Mouse (Mus musculus): Measurements from ENCODE around the gene Nav3.
"Not testable (repeated sequence)": the region's sequence is repeated elsewhere in the genome, so short reads cannot be mapped to it uniquely, and the experiment has no call there.

Nav3 gene

DNA sequence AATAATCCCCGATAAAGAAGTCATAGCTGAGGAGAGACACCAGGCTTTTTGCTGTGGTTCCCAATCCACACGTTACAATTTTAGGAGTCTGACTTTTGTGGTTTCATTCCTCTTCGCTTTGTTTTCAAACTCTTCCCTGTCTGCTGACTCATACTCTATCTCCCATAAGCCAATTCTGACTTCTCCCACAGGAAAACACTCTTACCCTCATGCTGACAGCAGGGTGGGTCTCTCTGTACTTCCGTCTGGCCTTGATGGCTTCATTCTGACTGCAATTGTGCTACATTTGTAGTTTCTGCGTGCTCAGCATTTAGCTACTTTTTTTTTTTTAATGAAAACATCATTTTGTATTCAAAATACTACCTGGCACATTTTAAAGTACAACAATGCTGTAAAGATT lies 379.4 kb downstream of the Nav3 start:
- no peak for DNase-seq (ENCODE audit: low read depth, low spot score)

DNA sequence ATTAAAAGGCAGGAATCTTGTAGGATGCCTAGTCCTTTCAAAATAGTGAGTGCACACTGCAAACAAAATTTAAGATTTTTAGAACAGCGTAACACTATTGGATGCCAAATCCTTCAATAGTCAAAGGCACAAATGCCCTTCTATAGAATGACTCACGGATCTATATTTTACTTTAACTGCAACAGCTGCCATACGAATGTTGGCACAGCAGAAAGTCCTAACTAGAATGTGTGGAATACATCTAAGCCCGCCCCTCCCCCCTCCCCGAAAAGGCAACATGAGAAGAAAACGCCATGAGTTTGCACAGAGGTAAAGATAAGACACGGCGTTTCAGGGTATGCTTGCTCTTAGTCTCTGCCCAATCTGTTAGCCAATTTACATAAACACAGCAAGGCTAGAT lies 383.6 kb downstream of the Nav3 start:
- DNase-seq (ENCODE audit: low read depth, low spot score), result no peak

DNA sequence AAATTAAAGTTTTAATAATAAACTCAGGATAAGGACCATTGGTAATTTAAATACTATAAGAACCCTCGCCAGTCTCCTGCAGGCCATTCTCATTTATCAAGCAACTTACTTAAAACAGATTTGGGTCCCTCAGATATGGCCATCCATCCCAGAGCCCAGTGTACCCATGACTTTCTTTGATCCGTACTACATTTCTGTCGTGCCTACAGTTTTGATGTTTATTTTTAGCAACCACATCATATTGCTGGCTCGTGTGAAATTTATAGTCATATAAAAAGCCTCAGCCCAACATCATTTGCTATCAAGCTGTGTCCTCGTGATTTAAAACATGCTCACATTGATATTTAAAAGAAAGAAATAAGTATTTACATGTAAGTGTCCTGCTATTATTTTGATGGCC lies 394.8 kb downstream of the Nav3 start:
- no peak for DNase-seq (ENCODE audit: low read depth, low spot score)

DNA sequence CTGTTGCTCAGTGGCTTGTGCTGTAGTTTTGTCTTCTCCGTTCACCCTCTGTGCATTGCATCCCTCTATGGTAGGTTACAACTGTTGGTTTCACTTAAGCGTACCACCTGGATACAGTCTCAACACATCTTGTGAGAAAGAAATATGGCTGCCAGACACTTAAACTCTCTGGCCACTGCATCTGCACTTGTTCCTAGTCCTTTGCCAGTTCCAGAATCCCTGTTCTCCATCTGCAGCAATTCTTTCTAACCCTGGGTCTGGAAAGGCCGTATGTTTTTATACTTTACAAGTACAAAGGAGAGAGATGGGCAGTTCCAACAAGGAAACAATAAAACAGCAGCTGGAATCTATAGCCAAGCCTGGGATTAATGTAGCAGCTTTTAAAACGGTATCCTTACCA lies 418.5 kb downstream of the Nav3 start:
- no peak for DNase-seq (ENCODE audit: low read depth, low spot score)

DNA sequence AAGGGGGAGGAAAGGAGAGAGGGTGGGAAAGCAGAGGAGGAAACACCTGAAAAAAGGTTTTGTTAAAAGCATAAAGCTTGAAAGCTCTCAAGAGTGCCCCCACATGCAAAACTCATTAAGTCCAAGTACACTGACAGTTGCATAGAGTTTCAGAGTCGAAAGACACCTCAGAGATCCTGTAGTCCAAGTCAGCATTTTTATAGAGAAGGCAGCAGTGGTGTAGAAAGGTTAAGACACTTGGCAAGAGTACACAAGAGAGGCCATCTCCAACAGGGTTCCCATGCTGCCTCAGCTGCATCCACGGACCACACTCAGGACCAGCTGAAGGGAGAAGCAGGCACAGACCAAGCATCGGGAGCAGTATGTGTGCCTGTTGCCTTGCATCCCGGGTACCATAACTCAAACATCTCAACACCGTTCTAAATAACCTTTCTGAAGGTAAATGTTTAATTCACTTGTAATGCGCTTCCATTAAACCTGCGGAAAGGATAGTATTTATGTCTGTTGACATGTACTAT lies 421.4 kb downstream of the Nav3 start:
- DNase-seq (ENCODE audit: low read depth, low spot score), result no peak

DNA sequence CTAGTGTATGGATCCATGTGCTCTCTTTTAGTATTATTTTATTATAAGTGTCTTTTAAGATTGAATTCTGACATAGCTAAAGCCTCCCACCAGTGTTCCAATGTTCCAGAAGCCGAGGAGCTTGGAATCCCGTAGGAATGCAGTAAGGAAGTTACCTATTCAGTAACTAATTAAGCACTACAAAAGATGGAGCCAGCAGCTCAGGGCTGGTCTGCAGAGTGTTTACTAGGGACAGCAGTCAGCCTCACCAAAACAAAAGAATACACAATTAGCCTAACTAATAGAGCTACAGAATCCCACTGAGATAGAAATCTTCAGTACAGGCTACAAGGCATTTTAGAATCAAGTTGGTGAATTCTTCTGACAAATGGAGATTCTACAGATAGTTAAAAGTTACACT lies 431.1 kb downstream of the Nav3 start:
- DNase-seq (ENCODE audit: low read depth, low spot score), result not testable (repeated sequence)

DNA sequence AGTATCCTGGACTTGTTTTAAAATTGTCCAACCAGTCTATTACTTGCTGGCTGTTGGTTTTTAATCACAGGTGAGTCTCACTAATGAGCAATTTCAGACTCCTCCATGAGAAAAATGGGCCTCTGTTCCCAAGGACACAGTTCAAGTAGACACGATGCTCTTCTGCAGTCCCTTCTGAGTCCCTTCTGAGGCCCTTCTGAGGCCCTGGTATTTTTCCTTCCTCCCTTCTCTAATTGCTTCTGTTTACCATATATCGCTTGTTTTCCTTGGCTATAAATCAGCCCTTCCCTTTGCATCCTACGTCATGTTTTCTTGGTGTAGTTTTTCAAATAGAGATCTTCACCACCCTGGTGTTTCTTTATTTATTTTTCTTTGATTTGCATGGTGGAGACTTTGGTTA lies 433.9 kb downstream of the Nav3 start:
- DNase-seq (ENCODE audit: low read depth, low spot score), result no peak

DNA sequence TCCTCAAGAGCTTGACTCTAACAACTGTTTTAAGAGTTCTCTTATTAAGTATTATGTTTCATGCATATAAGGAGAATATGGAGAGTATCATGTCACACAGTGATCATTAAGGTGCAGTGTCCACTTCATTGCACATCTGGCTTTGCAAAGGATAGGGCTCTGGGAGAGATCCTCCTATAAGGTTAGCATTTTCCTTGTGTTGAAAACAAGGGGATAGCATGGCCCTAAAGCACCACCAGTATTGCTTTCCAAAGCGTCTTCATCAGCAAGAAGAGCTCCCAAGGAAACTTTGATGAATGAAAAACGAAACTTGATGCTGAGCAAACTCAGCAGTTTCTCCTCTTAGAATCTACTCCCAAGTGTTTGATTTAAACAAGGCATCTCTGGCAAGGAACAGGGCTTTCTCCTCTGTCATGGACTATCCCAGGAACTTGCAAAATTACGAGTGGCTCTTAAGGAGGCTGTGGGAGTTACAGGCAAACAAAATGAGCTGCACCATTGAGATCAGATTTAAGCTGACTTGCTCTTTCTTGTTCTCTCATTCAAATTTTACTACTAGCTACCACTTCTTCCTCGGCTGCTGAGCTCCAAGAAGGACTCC lies 436.6 kb downstream of the Nav3 start:
- DNase-seq (ENCODE audit: low read depth, low spot score), result no peak

DNA sequence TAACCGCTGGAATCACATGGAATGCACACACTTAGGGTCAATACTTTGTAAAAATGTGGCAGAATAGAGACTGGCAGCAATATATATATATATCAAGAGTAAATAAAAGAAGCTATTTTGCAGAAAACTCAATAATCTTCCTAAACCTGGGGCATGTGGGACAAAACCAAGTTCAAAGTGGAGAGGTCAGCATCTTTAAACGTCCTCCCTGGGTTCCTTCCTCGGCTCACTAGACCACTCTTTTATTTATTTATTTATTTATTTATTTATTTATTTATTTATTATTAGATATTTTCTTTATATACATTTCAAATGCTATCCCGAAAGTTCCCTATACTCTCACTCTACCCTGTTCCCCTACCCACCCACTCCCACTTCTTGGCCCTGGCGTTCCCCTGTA lies 454.7 kb downstream of the Nav3 start:
- not testable (repeated sequence) for DNase-seq (ENCODE audit: low read depth, low spot score)

DNA sequence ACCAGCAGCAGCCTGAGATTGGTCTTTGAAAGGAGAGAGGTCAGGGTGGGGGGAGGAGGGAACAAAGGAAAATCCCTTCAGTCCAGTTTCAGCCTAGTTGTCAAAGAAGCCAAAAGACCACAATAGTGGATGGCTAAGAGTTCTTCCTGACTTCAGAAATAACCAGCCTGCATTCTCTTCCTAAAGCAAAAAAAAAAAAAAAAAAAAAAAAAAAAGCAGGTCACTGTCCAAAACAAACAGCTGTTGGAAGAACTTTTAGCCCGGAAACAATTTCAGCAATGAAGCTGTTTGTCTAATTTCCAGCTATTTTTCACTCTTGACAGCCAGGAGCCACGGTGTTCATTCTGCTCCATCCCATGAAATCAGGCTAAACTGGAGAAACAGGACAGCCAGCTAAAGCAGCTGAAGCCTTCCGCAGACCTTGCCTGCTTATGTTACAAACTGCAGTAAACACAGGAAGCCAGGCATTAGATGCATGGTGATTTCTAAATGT lies 455.2 kb downstream of the Nav3 start:
- no peak for DNase-seq (ENCODE audit: low read depth, low spot score)

DNA sequence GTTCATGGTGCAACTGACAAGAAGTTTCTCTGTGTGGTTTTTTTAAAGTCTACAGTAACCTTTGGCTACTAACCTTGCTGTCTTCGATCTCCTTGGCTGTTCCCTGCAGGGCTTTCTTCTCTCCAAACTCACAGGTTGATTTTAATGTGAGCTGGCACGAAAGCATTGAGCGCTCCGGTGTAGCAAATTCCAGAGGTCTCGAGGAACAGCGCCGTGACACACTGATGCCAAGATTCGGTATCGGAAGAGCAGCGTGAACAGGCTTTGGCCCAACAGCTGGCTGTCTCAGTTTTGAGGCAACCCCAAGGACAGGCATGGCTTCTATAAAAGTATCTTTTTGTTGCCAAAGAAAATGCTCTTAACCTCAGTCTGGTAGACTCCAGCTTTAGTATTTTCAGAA lies 456.1 kb downstream of the Nav3 start:
- no peak for DNase-seq (ENCODE audit: low read depth, low spot score)

DNA sequence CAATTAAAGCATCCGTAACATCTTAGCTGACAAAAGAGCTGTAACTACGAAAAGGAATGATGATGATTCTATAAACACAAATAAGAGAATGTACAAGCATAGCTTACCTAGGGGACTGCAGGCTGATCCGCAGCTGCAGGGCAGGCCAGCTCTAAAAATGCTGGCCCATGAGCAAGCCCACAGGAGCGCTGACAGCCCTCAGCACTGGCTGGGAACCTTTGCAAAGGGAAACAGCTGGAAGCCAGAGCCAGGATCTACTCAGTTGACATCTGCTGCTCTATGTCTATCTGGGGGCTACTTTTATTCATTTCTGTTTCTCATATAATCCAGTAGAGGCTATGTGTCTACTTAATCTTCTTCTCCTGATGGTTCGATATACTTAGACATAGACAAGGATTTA lies 461.7 kb downstream of the Nav3 start:
- DNase-seq (ENCODE audit: low read depth, low spot score), result no peak

DNA sequence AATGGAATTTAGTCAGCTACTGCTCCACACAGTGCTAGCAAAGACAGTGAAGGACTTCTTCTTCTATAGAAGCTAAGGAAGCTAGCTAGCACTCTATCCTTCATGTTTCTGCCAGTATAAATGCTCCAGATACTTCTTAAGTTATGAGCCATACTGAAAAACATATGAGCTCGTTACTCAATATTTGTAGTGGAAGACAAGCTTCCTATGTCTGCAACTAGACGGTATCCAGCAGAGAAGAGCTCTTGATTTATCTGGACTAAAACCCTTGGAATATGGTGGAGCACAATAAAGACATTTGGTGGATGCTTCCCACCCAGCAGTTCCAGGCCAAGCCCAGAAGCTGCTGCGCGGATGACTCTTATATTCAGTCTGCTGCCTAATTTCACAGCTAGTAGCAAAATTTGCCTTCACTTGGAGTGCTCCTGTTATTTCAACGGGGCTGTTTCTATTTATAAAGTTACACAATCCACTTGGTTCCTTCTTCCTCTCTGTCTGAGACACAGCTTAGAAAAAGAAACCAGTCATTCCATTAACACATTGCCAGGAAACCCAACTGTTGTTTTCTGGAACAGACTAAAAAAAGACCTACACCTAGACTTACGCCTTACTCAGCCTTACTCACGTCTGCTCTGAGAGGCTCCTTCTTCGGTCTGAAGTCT lies 470.0 kb downstream of the Nav3 start:
- no peak for DNase-seq (ENCODE audit: low read depth, low spot score)

DNA sequence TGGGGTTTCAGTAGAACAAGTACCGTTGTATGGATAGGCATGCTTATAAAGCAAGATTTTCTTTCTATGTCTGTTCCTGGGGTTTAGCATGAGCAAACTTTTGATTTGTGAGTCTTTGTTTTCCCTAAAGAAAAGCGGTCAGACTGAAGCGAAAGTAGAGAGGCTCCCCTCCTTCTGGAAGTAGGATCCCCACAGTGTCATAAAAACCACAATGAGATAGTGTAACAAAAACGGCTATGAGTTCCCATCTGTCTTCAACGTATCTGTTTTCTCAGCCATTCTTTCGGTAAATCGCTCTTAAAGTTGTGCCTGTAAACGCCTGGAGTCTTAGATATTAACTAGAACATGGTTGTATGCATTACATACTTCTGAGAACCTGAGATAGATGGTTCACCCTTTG lies 479.7 kb downstream of the Nav3 start:
- no peak for DNase-seq (ENCODE audit: low read depth, low spot score)

DNA sequence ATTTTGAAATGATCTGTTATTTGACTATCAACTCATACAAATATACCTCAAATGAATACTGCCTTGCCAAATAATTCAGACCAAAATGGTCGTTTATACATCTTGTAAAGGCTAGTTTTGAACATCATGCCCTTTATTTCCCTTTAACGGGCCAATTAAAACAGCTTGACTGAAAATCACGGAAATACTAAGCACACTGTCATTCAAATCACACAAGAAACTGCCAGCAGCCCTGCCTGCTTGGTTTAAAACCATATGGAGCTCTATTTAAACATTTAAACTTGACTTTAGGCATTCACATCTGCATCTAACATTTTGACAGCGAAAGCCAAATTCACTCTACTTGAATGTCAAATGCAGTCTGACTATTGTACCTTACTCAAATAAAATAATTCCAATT lies 481.8 kb downstream of the Nav3 start:
- no peak for DNase-seq (ENCODE audit: low read depth, low spot score)

DNA sequence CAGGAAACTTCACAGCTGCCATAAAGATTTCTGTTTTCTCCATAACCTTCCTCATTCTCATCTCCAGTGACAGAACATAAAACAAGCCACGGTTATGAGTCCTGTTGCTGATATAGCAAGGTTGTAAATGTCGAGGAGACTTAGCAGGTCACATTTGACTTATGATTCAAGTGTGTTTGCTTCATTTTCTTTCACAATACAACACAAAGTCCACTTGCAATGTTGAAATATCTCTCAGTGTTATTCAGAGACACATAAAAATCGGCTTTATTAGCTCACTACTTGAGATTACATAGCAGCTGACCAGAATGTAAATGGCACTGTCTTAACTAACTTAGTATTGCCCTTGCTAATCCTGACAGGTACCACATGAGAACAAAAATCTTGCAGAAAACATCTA lies 482.5 kb downstream of the Nav3 start:
- no peak for DNase-seq (ENCODE audit: low read depth, low spot score)

DNA sequence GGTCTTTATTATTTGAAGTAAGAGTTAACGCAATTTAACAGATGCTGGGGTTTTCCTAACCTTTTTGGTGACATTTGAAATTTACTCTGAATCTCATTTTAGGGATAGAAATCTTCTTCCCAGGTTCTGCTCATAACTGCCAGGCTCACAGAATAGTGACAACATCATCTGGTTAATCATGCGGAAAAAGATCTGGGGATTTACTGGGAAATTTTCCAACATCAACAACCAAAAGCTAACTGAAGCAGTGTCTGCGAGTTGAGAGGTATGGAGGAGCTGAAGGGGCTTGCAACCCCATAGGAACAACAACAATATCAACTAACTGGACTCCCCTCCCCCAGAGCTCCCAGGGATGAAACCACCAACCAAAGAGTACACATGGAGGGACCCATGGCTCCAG lies 505.7 kb downstream of the Nav3 start:
- no peak for DNase-seq (ENCODE audit: low read depth, low spot score)

DNA sequence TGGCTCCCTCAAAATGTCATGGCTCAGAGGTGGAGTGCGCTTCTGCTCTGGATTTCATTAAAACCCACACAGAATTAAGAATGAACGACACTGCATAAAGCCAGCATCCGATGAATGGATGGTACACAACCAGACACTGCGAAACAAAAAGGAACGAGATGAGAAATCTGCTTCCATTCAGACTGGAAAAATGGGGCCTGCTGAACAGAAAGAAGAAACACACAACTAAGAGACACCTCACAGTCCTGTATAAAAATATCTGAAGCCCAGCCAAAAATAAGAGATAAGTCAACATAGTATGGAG lies 526.7 kb downstream of the Nav3 start:
- DNase-seq (ENCODE audit: low read depth, low spot score), result no peak

DNA sequence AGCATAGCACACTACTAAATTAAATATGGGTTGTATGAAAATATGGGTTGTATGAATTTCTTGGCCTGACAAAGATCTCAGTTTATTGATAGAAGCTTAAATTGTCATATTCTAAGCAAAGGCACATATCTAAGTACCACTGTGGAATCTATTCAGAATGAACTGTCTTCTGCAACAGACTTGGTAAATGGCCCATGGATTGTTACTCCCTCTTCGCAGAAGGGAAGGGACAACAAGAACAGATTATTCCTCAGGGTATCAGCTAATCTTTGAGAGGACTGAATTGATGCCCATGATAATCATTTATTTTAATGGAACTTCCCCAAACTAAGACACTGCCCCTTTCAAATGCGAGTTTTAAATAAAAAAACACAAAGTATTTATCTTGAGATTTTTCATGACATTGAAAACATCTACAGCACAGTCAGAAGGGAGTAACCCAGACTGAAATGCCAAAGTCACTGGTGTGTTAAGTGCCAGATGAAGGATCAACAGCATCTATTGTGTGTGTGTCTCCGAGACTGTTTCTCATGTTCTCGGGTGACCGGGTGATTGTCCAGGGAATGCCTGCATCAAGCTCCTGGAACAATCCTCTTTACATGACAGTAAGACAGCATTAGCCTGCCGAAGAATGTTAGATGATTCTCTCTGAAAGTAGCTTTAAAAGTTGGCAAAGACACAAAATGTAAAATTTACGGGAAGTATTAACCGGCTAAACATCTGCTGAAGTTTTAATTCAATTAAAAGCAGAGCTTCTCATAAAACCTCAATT lies 527.3 kb downstream of the Nav3 start:
- no peak for DNase-seq (ENCODE audit: low read depth, low spot score)

DNA sequence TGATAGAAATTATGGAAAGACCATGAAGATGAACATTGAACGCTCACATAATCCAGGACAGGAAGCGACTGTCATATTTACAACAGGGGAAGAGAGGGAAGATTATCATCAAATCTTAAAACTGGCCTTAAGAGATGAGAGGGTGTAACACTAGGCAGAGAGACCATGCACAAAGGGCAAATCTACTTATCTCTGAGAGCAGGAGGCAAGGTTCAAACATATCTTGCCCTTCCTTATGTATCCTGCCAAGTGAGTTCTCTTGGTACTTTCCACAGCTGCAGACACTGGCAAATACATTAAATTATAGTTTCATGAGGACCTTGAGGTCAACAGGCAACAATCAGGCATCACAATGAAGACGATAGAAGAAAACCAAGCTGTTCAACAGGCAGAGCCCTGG lies 529.9 kb downstream of the Nav3 start:
- no peak for DNase-seq (ENCODE audit: low read depth, low spot score)

DNA sequence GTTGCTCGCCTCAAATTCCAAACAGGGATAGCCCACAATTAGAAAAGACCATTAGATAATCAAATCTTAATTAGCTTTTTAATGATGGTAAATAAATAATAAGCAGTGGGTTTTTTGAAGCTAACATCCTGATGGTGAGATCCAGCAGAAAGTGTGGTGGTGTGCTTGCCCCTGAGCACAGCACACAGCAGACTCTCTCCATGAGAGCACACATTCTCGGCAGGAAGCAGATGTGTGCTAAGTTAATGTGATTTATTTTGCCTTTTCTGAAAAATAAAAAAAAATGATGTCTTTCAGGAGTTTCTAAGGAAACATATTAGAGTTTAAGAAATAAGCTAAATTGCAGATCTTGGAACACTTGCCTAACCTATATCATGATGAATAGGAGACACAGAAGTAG lies 531.9 kb downstream of the Nav3 start:
- no peak for DNase-seq (ENCODE audit: low read depth, low spot score)

DNA sequence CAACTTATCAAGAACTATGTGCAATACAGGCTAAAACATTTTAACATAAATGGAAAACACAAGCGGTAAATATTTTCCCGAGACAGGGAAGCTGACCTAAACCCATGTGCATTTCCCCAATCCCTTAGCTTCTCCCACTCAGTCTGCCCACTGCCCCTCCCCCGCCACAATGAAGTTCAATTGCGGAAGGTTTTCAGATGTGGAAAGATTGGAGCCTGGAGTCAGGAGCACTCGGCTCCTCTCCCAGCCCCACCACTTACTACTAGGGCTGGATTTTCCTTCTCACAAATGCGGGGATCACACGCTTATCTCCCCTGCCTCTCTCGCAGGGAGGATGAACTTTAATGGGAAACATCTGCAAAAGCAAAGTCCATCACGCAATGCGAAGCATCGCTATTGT lies 534.6 kb downstream of the Nav3 start:
- no peak for DNase-seq (ENCODE audit: low read depth, low spot score)

DNA sequence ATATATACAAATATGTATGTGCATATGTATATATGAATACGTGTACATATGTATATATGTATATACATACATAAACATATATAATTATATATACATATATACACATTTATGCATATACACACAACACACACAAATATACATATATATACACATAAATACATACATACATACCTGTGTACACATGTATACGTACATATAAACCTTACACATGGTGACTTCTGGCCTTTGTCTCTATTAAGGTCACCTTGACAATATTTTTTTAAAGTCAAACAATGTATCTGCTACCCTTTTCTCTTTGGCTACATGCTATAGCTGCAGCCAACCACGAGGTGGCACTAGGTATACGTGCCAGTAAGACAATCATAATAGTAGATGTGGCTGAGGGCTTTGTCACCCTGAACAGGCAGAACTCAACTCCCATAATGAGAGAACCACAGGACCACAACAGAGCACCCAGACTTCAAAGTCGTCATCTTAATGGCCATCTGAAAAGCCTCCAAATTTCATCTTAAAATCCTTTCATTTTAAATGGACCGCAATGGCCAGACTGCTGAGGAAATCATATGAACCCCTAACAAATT lies 535.3 kb downstream of the Nav3 start:
- DNase-seq (ENCODE audit: low read depth, low spot score), result peak; percentile 37
